Mouse (Mus musculus) spleen, postnatal 10 days (tissue): Measurements from ENCODE around the gene Setd2.

Experiments used
- DNase-seq, 2 experiments: peaks; one replicate each; pipeline ENCODE4 v3.0.0; 2021 to 2022; ENCODE audit warnings: low spot score in 2 of 2

Gene Setd2

GRCm38 (mm10) chr9:110654726-110655650, 122.6 kb downstream of the Setd2 start:
- no peak for DNase-seq

- no peak for DNase-seq
Measured at GRCm38 (mm10) chr9:110655651-110656007, 123.2 kb downstream of the Setd2 start.

GRCm38 (mm10) chr9:110656249-110657221, 124.1 kb downstream of the Setd2 start, which contains the start of gene Ccdc12:
TSS of gene Ccdc12 (plus strand) at chr9:110656503.
- peak; percentile 95 to 96 for DNase-seq

- DNase-seq: peak in 1 of 2 experiments; percentile 56
Measured at GRCm38 (mm10) chr9:110657474-110658078, 125.2 kb downstream of the Setd2 start.

- no peak for DNase-seq
Measured at GRCm38 (mm10) chr9:110659521-110659920, 127.1 kb downstream of the Setd2 start.

GRCm38 (mm10) chr9:110660208-110660607, 127.8 kb downstream of the Setd2 start:
- DNase-seq: no peak

- DNase-seq: no peak
Measured at GRCm38 (mm10) chr9:110660856-110661612, 128.6 kb downstream of the Setd2 start.

- no peak for DNase-seq
Measured at GRCm38 (mm10) chr9:110662844-110663243, 130.4 kb downstream of the Setd2 start.

GRCm38 (mm10) chr9:110665912-110666311, 133.5 kb downstream of the Setd2 start:
- DNase-seq: peak in 1 of 2 experiments; percentile 78

- peak in 1 of 2 experiments; percentile 35 for DNase-seq
Measured at GRCm38 (mm10) chr9:110666374-110666773, 134.0 kb downstream of the Setd2 start.

- no peak for DNase-seq
Measured at GRCm38 (mm10) chr9:110667219-110667836, 134.9 kb downstream of the Setd2 start.
